In genomic region chr3:36202932-36203331, GRCm38 (mm10) we compare ENCODE assay signal across 16 mouse cellular contexts. TPM values are rescaled to one million over a fixed set of nuclear protein-coding genes. Genes with fewer than 3 reads are reported as not detected.
A peak's percentile ranks its signal among the peaks of the same experiment; 100 is the strongest.
DNase-seq lines count a peak whose midpoint lies in the region; ATAC-seq lines count a peak whose summit lies in the region.
"Had no signal": no experiment of that assay in that cellular context is flagged by ENCODE, and none has a peak within 500 bp of the region (broad histone marks: within the 10 kb centered on the region; RNA-seq: fewer than 3 reads in every experiment).

No protein-coding gene starts in this region.

- H3K9ac ChIP-seq in embryonic facial prominence, embryonic 14.5 days (ENCODE audit: low read depth, low read length): no peak overlapping the region
- H3K9ac ChIP-seq: embryonic facial prominence, embryonic 15.5 days; limb, embryonic 13.5 days had no signal

- peak; percentile 58 for DNase-seq in embryonic facial prominence, embryonic 14.5 days (ENCODE audit: low spot score)
- DNase-seq in embryonic facial prominence, embryonic 10.5 days (ENCODE audit: low spot score): no peak
- peak; percentile 29 for DNase-seq in layer of hippocampus, adult 11-12 months (ENCODE audit: low spot score)
- DNase-seq in layer of hippocampus, adult 9-10 months (ENCODE audit: low spot score): no peak
- DNase-seq in right cerebral cortex, adult 18-20 months: peak; percentile 53
- DNase-seq in right cerebral cortex, postnatal 14 days: no peak
- no peak for DNase-seq in spleen, postnatal 36 days (ENCODE audit: low spot score in 2 of 2)
- DNase-seq in thymus, postnatal 10 days (ENCODE audit: low spot score in 2 of 2): no peak
- DNase-seq: adrenal gland, postnatal 10 days; cerebellum, postnatal 36 days had no signal

- no peak overlapping the region for H3K27ac ChIP-seq in embryonic facial prominence, embryonic 14.5 days (replicated peaks; ENCODE audit: low read depth, low read length)
- H3K27ac ChIP-seq in embryonic facial prominence, embryonic 10.5 days (replicated peaks): no peak overlapping the region
- H3K27ac ChIP-seq: embryonic facial prominence, embryonic 15.5 days; limb, embryonic 13.5 days had no signal

- H3K36me3 ChIP-seq in embryonic facial prominence, embryonic 14.5 days (ENCODE audit: control insufficient read depth, insufficient read depth, low read length): no peaks in the 10 kb centered on the region
- no peaks in the 10 kb centered on the region for H3K36me3 ChIP-seq in embryonic facial prominence, embryonic 10.5 days (replicated peaks)
- H3K36me3 ChIP-seq: embryonic facial prominence, embryonic 15.5 days; limb, embryonic 13.5 days had no signal

- 51% methylated on average over 7 of the region's 7 CpGs for WGBS in embryonic facial prominence, embryonic 14.5 days
- WGBS in embryonic facial prominence, embryonic 10.5 days: 90% methylated on average over 7 of the region's 7 CpGs

- H3K4me1 ChIP-seq in embryonic facial prominence, embryonic 14.5 days (ENCODE audit: control insufficient read depth, insufficient read depth, low read length): no peaks in the 10 kb centered on the region
- H3K4me1 ChIP-seq in embryonic facial prominence, embryonic 10.5 days: no peaks in the 10 kb centered on the region
- H3K4me1 ChIP-seq: embryonic facial prominence, embryonic 15.5 days; limb, embryonic 13.5 days had no signal

- no peak overlapping the region for H3K4me2 ChIP-seq in embryonic facial prominence, embryonic 14.5 days (ENCODE audit: low read depth, low read length)
- H3K4me2 ChIP-seq: embryonic facial prominence, embryonic 15.5 days; limb, embryonic 13.5 days had no signal

- 0 out of 2 replicates have a peak, but pooled peaks have one; percentile 44 for ATAC-seq in embryonic facial prominence, embryonic 14.5 days (ENCODE audit: low read depth)
- ATAC-seq: intestine, embryonic 16.5 days had no signal

- no peaks in the 10 kb centered on the region for H3K27me3 ChIP-seq in embryonic facial prominence, embryonic 14.5 days (replicated peaks; ENCODE audit: control insufficient read depth, insufficient read depth, low read length)
- H3K27me3 ChIP-seq in embryonic facial prominence, embryonic 10.5 days (replicated peaks; ENCODE audit: low read depth, poor library complexity, severe bottlenecking): no peaks in the 10 kb centered on the region
- H3K27me3 ChIP-seq: embryonic facial prominence, embryonic 15.5 days; limb, embryonic 13.5 days had no signal

- no peak overlapping the region for H3K4me3 ChIP-seq in embryonic facial prominence, embryonic 14.5 days (ENCODE audit: low read depth, low read length)
- no peak overlapping the region for H3K4me3 ChIP-seq in embryonic facial prominence, embryonic 10.5 days
- H3K4me3 ChIP-seq: embryonic facial prominence, embryonic 15.5 days; limb, embryonic 13.5 days had no signal

- no peaks in the 10 kb centered on the region for H3K9me3 ChIP-seq in embryonic facial prominence, embryonic 14.5 days (ENCODE audit: control insufficient read depth, low read length)
- no peaks in the 10 kb centered on the region for H3K9me3 ChIP-seq in embryonic facial prominence, embryonic 10.5 days
- H3K9me3 ChIP-seq: embryonic facial prominence, embryonic 15.5 days; limb, embryonic 13.5 days had no signal

RNA-seq across cellular contexts. Expression of gene Qrfpr, which starts 19.2 kb away (rescaled TPM):
- polyA plus RNA-seq in embryonic facial prominence, embryonic 14.5 days (2014; fragmentation: Nextera tagmentation; extraction: Ambion mirVana): 0.35 and 0.72 TPM in 2 replicates
- 0.23 TPM in 1 of 2 replicates, not detected in the other for polyA plus RNA-seq in embryonic facial prominence, embryonic 10.5 days (2016; fragmentation: Nextera tagmentation; extraction: Ambion mirVana)
- polyA plus RNA-seq: intestine, embryonic 16.5 days; large intestine, adult 2 months; small intestine, adult 2 months; stomach, embryonic 16.5 days had no signal

RNA-seq across cellular contexts. Expression of gene D3Ertd254e, which starts 52.1 kb away (rescaled TPM):
- 7.1 and 8.4 TPM in 2 replicates for polyA plus RNA-seq in embryonic facial prominence, embryonic 14.5 days (2014; fragmentation: Nextera tagmentation; extraction: Ambion mirVana)
- 8.2 and 9.7 TPM in 2 replicates for polyA plus RNA-seq in embryonic facial prominence, embryonic 10.5 days (2016; fragmentation: Nextera tagmentation; extraction: Ambion mirVana)

Comparison
In these comparisons a context has a peak if more than half of its experiments do, and no peak if none do; other contexts are left out.
1. DNase-seq: peak in embryonic facial prominence, embryonic 14.5 days (single experiment), layer of hippocampus, adult 11-12 months (single experiment) and right cerebral cortex, adult 18-20 months (single experiment); none in embryonic facial prominence, embryonic 10.5 days (single experiment), layer of hippocampus, adult 9-10 months (single experiment), right cerebral cortex, postnatal 14 days (single experiment), spleen, postnatal 36 days (0 of 2) and thymus, postnatal 10 days (0 of 2).